Mouse (Mus musculus) heart, adult 2 months (tissue): ENCODE measurements around the gene Mid1ip1. TPM values are rescaled to one million over a fixed set of nuclear protein-coding genes. Genes with fewer than 3 reads are reported as not detected.

Source experiments
- DNase-seq, 2 experiments: peaks; one replicate each; pipeline ENCODE4 v3.0.0; 2021
- H3K27ac ChIP-seq: fragments of 200-600 bp; 2 replicates; pipeline ENCODE4 v1.8.1; 2022
- H3K27me3 ChIP-seq: fragments of 200-500 bp; 2 replicates; pipeline ENCODE4 v1.6.1; 2012; ENCODE audit warnings: mild to moderate bottlenecking, low read length, inconsistent platforms, mixed read lengths; ENCODE audit not compliant: control insufficient read depth, insufficient read depth
- H3K36me3 ChIP-seq: fragments of 200-500 bp; 2 replicates; pipeline ENCODE4 v1.6.1; 2012; ENCODE audit warnings: low read length, inconsistent platforms; ENCODE audit not compliant: control insufficient read depth, insufficient read depth
- H3K4me1 ChIP-seq: fragments of 200-500 bp; 2 replicates; pipeline ENCODE4 v1.6.1; 2011; ENCODE audit warnings: low read length; ENCODE audit not compliant: control insufficient read depth, insufficient read depth
- H3K4me3 ChIP-seq: fragments of 200-600 bp; 2 replicates; pipeline ENCODE4 v1.8.1; 2022
- H3K79me2 ChIP-seq: fragments of 200-500 bp; replicated peaks from 2 replicates; pipeline ENCODE4 v1.6.1; 2012; ENCODE audit warnings: mild to moderate bottlenecking, inconsistent platforms, low read length, moderate library complexity, mixed read lengths; ENCODE audit not compliant: control insufficient read depth, insufficient read depth
- H3K9ac ChIP-seq: fragments of 200-500 bp; 2 replicates; pipeline ENCODE4 v1.6.1; 2012; ENCODE audit warnings: low read depth, mild to moderate bottlenecking, control low read depth, inconsistent platforms, low read length, mixed read lengths
- CTCF ChIP-seq: fragments of 200-600 bp; IDR thresholded peaks from 2 replicates; pipeline ENCODE4 v1.8.1; 2022; ENCODE audit warnings: antibody characterized with exemption, mild to moderate bottlenecking, moderate library complexity
- EP300 ChIP-seq: fragments of 200-500 bp; IDR thresholded peaks from 2 replicates; pipeline ENCODE4 v1.6.1; 2011; ENCODE audit warnings: low read depth, low read length, control low read depth; ENCODE audit not compliant: insufficient read depth
- POLR2A ChIP-seq: fragments of 200-500 bp; IDR thresholded peaks from 2 replicates; pipeline ENCODE4 v1.6.1; 2011; ENCODE audit warnings: mild to moderate bottlenecking, low read depth, low read length, control low read depth; ENCODE audit not compliant: insufficient read depth
- WGBS: fragments of 180-500 bp; shearing (Covaris S2); methylation state at CpG from one replicate; pipeline ENCODE4 v1.1.7; 2018; 5-methylcytosine and 5-hydroxymethylcytosine counted together
- intact Hi-C: fragments of 180-260 bp; cut with DNase I; formaldehyde crosslinking; loops from one replicate; pipeline ENCODE4 v1.15.1; 2025
- polyA plus RNA-seq: library from polyadenylated mRNA; depleted of rRNA; stranded (reverse); fragments of >200 nt; gene quantifications from 2 replicates; pipeline ENCODE4 v1.2.3, GENCODE M21; 2012
- total RNA-seq, 2 experiments: library from RNA; stranded (reverse); gene quantifications; 2 replicates each; pipeline ENCODE4 v1.2.3; 2021

Gene Mid1ip1
- total and polyA plus RNA-seq, 3 experiments = 61.3 to 214 (median 63.3) TPM

GRCm38 (mm10) chrX:10718021-10718837 is 3.4 kb downstream of the Mid1ip1 start:
- Histone ChIP-seq H3K79me2 (no peaks in the 10 kb centered on the region), H3K27me3 (no peaks in the 10 kb centered on the region), H3K27ac (peak overlapping the region; percentile 88), H3K9ac (peak overlapping the region; percentile 95), H3K4me3 (peak overlapping the region; percentile 57), H3K4me1 (peaks cover 5% of the 10 kb centered on the region), H3K36me3 (peaks cover 3% of the 10 kb centered on the region)
- TF ChIP-seq EP300 (no peak), POLR2A (no peak), CTCF (no peak)
- WGBS = 13% methylated on average over 61 of the region's 61 CpGs
- peak; percentile 35 to 60 for DNase-seq
- intact Hi-C loops = loop anchor here (5.0 to 10.0 kb wide), 5 partner anchors 39 to 184 kb away; no protein-coding TSS in a partner anchor

- Histone ChIP-seq H3K4me1 (peaks cover 4% of the 10 kb centered on the region), H3K36me3 (peaks cover 3% of the 10 kb centered on the region), H3K27me3 (no peaks in the 10 kb centered on the region), H3K4me3 (peak overlapping the region; percentile 57), H3K79me2 (no peaks in the 10 kb centered on the region), H3K27ac (peak overlapping the region; percentile 88), H3K9ac (peak overlapping the region; percentile 95)
- DNase-seq = peak; percentile 63 to 75
- intact Hi-C loops = loop anchor here (5.0 to 10.0 kb wide), 5 partner anchors 38 to 183 kb away; no protein-coding TSS in a partner anchor
- WGBS = 13% methylated on average over 22 of the region's 22 CpGs
- TF ChIP-seq CTCF = peak; percentile 50
- no peak for TF ChIP-seq EP300
- TF ChIP-seq POLR2A = peak; percentile 17; the same call in 1 of the 2 replicates
Observed at GRCm38 (mm10) chrX:10718838-10719539, 4.2 kb downstream of the Mid1ip1 start.

GRCm38 (mm10) chrX:10720391-10720790 is 5.6 kb downstream of the Mid1ip1 start:
- TF ChIP-seq EP300 (no peak), POLR2A (no peak), CTCF (no peak)
- no peak overlapping the region for H3K27ac ChIP-seq
- peaks cover 4% of the 10 kb centered on the region for H3K4me1 ChIP-seq
- intact Hi-C loops = no loop called here
- DNase-seq = no peak
- H3K27me3 ChIP-seq = no peaks in the 10 kb centered on the region
- 30% methylated on average over 6 of the region's 6 CpGs for WGBS
- peaks cover 3% of the 10 kb centered on the region for H3K36me3 ChIP-seq
- no peaks in the 10 kb centered on the region for H3K79me2 ChIP-seq
- no peak overlapping the region for H3K4me3 ChIP-seq
- no peak overlapping the region for H3K9ac ChIP-seq

GRCm38 (mm10) chrX:10724571-10724970 is 9.8 kb downstream of the Mid1ip1 start:
- Histone ChIP-seq H3K9ac (no peak overlapping the region), H3K4me3 (no peak overlapping the region), H3K79me2 (no peaks in the 10 kb centered on the region), H3K27me3 (no peaks in the 10 kb centered on the region), H3K4me1 (no peaks in the 10 kb centered on the region; the same call in 1 of the 2 replicates), H3K27ac (no peak overlapping the region), H3K36me3 (peaks cover 5% of the 10 kb centered on the region)
- no peak for TF ChIP-seq EP300
- no peak for TF ChIP-seq CTCF
- no peak for TF ChIP-seq POLR2A
- WGBS = 92% methylated on average over 1 of the region's 1 CpGs
- intact Hi-C loops = no loop called here
- no peak for DNase-seq

- H3K36me3 ChIP-seq = peaks cover 2% of the 10 kb centered on the region
- peak overlapping the region; percentile 33 for H3K27ac ChIP-seq
- WGBS = 26% methylated on average over 5 of the region's 6 CpGs
- TF ChIP-seq EP300 = no peak
- TF ChIP-seq CTCF = no peak
- TF ChIP-seq POLR2A = no peak
- H3K4me1 ChIP-seq = peaks cover 1% of the 10 kb centered on the region
- intact Hi-C loops = no loop called here
- DNase-seq = peak in 1 of 2 experiments; percentile 11
- no peaks in the 10 kb centered on the region for H3K79me2 ChIP-seq
- H3K4me3 ChIP-seq = no peak overlapping the region
- H3K27me3 ChIP-seq = no peaks in the 10 kb centered on the region
- no peak overlapping the region for H3K9ac ChIP-seq
Observed at GRCm38 (mm10) chrX:10729488-10729887, 14.7 kb downstream of the Mid1ip1 start.

GRCm38 (mm10) chrX:10734453-10734852 is 19.6 kb downstream of the Mid1ip1 start:
- Histone ChIP-seq H3K27me3 (no peaks in the 10 kb centered on the region), H3K79me2 (no peaks in the 10 kb centered on the region), H3K9ac (no peak overlapping the region), H3K4me1 (peaks cover 1% of the 10 kb centered on the region), H3K27ac (no peak overlapping the region), H3K4me3 (no peak overlapping the region), H3K36me3 (no peaks in the 10 kb centered on the region)
- intact Hi-C loops = no loop called here
- DNase-seq = peak in 1 of 2 experiments; percentile 23
- TF ChIP-seq EP300 (no peak), CTCF (no peak), POLR2A (no peak)
- 31% methylated on average over 1 of the region's 1 CpGs for WGBS
